Mouse (Mus musculus) heart, postnatal 0 days (tissue): ENCODE data around the gene Osbpl3. TPM values are rescaled to one million over a fixed set of nuclear protein-coding genes. Genes with fewer than 3 reads are reported as not detected.

ENCODE experiments used
- ATAC-seq: fragments of 200-750 bp; cut with Nextera tagmentation; 2 replicates; pipeline ENCODE4 v1.8.0; 2017; ENCODE audit warnings: low read depth, moderate number of reproducible peaks, moderate library complexity; ENCODE audit not compliant: insufficient read depth
- DNase-seq: peaks from one replicate; pipeline ENCODE4 v3.0.0-alpha.2; 2016; ENCODE audit warnings: low spot score
- H3K27ac ChIP-seq: fragments of 300-500 bp; sonication (generic); 2 replicates; pipeline ENCODE4 v1.5.1; 2014; ENCODE audit warnings: low read depth, mild to moderate bottlenecking
- H3K27me3 ChIP-seq: fragments of 300-500 bp; sonication (generic); 2 replicates; pipeline ENCODE4 v1.6.1; 2014; ENCODE audit warnings: low read length, mixed read lengths; ENCODE audit not compliant: control insufficient read depth, insufficient read depth
- H3K36me3 ChIP-seq: fragments of 300-500 bp; sonication (generic); replicated peaks from 2 replicates; pipeline ENCODE4 v1.6.1; 2014; ENCODE audit warnings: low read length, mixed read lengths; ENCODE audit not compliant: control insufficient read depth, insufficient read depth
- H3K4me1 ChIP-seq: fragments of 300-500 bp; sonication (generic); 2 replicates; pipeline ENCODE4 v1.6.1; 2014; ENCODE audit warnings: antibody characterized with exemption; ENCODE audit not compliant: control insufficient read depth, insufficient read depth
- H3K4me2 ChIP-seq: fragments of 300-500 bp; sonication (generic); 2 replicates; pipeline ENCODE4 v1.6.1; 2014; ENCODE audit warnings: low read depth, mild to moderate bottlenecking, low read length, moderate library complexity
- H3K4me3 ChIP-seq: fragments of 300-500 bp; sonication (generic); 2 replicates; pipeline ENCODE4 v1.5.1; 2014; ENCODE audit warnings: low read depth, low read length
- H3K9ac ChIP-seq: fragments of 300-500 bp; sonication (generic); replicated peaks from 2 replicates; pipeline ENCODE4 v1.6.1; 2014; ENCODE audit warnings: low read depth, low read length, mixed read lengths
- H3K9me3 ChIP-seq: fragments of 300-500 bp; sonication (generic); replicated peaks from 2 replicates; pipeline ENCODE4 v1.6.1; 2016; ENCODE audit warnings: low read length; ENCODE audit not compliant: control insufficient read depth
- CTCF ChIP-seq: IDR thresholded peaks from 2 replicates; pipeline ENCODE4 v1.5.1; 2016; ENCODE audit warnings: antibody characterized with exemption, control low read depth, low read depth
- EP300 ChIP-seq: IDR thresholded peaks from 2 replicates; pipeline ENCODE4 v1.6.1; 2016; ENCODE audit warnings: antibody characterized with exemption, low read depth
- WGBS: fragments of 180-500 bp; shearing (Covaris S2); extraction: QIAGEN DNeasy Blood & Tissue Kit; methylation state at CpG from one replicate; pipeline ENCODE4 v1.1.7; 2014; 5-methylcytosine and 5-hydroxymethylcytosine counted together
- polyA plus RNA-seq: library from polyadenylated mRNA; unstranded; fragments of >200 nt; fragmentation: Nextera tagmentation; extraction: Ambion mirVana; gene quantifications from 2 replicates; pipeline ENCODE4 v1.2.1, GENCODE M21; 2015
- total RNA-seq: library from RNA; depleted of rRNA; stranded (reverse); fragments of >200 nt; gene quantifications from 2 replicates; pipeline ENCODE4 v1.2.3, GENCODE M21; 2014; ENCODE audit warnings: low replicate concordance

The Osbpl3 gene
- total and polyA plus RNA-seq, 2 experiments from 2014 or later = 13.9 to 20.9 TPM

- H3K4me1 ChIP-seq = peaks cover 33% of the 10 kb centered on the region
- H3K9me3 ChIP-seq = no peaks in the 10 kb centered on the region
- H3K27ac ChIP-seq = peak overlapping the region; percentile 74; the same call in 1 of the 2 replicates
- no peak for DNase-seq
- no peak overlapping the region for H3K4me3 ChIP-seq
- no peaks in the 10 kb centered on the region; the same call in none of the 2 replicates for H3K36me3 ChIP-seq
- H3K4me2 ChIP-seq = no peak overlapping the region
- no peak overlapping the region for H3K9ac ChIP-seq
- ATAC-seq = no peak
- no peak for TF ChIP-seq CTCF
- no peak for TF ChIP-seq EP300
- 71% methylated on average over 2 of the region's 2 CpGs for WGBS
- no peaks in the 10 kb centered on the region for H3K27me3 ChIP-seq
Measured at GRCm38 (mm10) chr6:50336376-50336775, 119.6 kb downstream of the Osbpl3 start.

GRCm38 (mm10) chr6:50334846-50335821, 120.9 kb downstream of the Osbpl3 start:
- Histone ChIP-seq H3K36me3 (no peaks in the 10 kb centered on the region; the same call in none of the 2 replicates), H3K27ac (peak overlapping the region; percentile 55; the same call in 1 of the 2 replicates), H3K9ac (no peak overlapping the region), H3K9me3 (no peaks in the 10 kb centered on the region), H3K4me1 (peaks cover 33% of the 10 kb centered on the region), H3K4me3 (no peak overlapping the region), H3K4me2 (no peak overlapping the region), H3K27me3 (no peaks in the 10 kb centered on the region)
- TF ChIP-seq CTCF (no peak), EP300 (no peak)
- 78% methylated on average over 15 of the region's 15 CpGs for WGBS
- ATAC-seq = peak; percentile 24; the same call in 1 of the 2 replicates
- DNase-seq = no peak

GRCm38 (mm10) chr6:50333346-50333745, 122.7 kb downstream of the Osbpl3 start:
- Histone ChIP-seq H3K27ac (no peak overlapping the region), H3K4me2 (no peak overlapping the region), H3K27me3 (no peaks in the 10 kb centered on the region), H3K36me3 (no peaks in the 10 kb centered on the region), H3K4me3 (no peak overlapping the region), H3K9me3 (no peaks in the 10 kb centered on the region), H3K4me1 (peaks cover 33% of the 10 kb centered on the region), H3K9ac (no peak overlapping the region)
- no peak for DNase-seq
- WGBS = 77% methylated on average over 6 of the region's 6 CpGs
- no peak for ATAC-seq
- TF ChIP-seq EP300 = no peak
- TF ChIP-seq CTCF = no peak

- Histone ChIP-seq H3K4me2 (no peak overlapping the region), H3K27ac (no peak overlapping the region), H3K27me3 (no peaks in the 10 kb centered on the region), H3K36me3 (peaks cover 6% of the 10 kb centered on the region; the same call in 1 of the 2 replicates), H3K4me3 (no peak overlapping the region), H3K4me1 (peaks cover 14% of the 10 kb centered on the region; the same call in 1 of the 2 replicates), H3K9ac (no peak overlapping the region), H3K9me3 (no peaks in the 10 kb centered on the region)
- TF ChIP-seq EP300 (no peak), CTCF (no peak)
- 89% methylated on average over 2 of the region's 2 CpGs for WGBS
- no peak for ATAC-seq
- no peak for DNase-seq
Measured at GRCm38 (mm10) chr6:50331477-50331876, 124.5 kb downstream of the Osbpl3 start.

DNA sequence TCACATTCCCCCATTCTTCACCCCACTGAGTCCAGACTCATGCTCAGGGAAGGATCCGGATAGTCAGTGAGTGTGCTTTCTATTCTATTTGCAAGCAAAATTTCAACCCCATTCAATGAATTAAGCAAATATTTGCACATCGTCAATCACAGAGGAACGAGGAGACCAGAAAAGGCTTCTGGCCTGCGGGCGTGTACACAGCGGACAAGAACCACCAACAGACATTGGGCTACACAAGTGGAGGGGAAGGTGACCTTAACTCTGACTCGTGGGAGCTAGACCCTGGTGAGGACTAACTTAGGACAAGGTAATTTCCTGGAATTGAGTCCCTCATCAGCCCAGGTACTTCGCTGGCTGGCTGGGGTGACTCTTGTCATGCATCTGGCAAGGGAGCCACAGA, 126.6 kb downstream of the Osbpl3 start:
- ATAC-seq (no peak), DNase-seq (no peak)
- no peak overlapping the region for H3K4me2 ChIP-seq
- H3K4me1 ChIP-seq = peaks cover 7% of the 10 kb centered on the region; the same call in 1 of the 2 replicates
- no peak overlapping the region for H3K9ac ChIP-seq
- H3K27me3 ChIP-seq = no peaks in the 10 kb centered on the region
- 85% methylated on average over 8 of the region's 8 CpGs for WGBS
- no peak for TF ChIP-seq EP300
- H3K36me3 ChIP-seq = peaks cover 7% of the 10 kb centered on the region; the same call in 1 of the 2 replicates
- no peak overlapping the region for H3K4me3 ChIP-seq
- H3K9me3 ChIP-seq = no peaks in the 10 kb centered on the region
- 0 out of 2 replicates have a peak overlapping the region, but pooled peaks have one; percentile 54 for H3K27ac ChIP-seq
